Mouse (Mus musculus) embryonic facial prominence, embryonic 10.5 days (tissue): Measurements from ENCODE around the gene Gpt2. TPM values are rescaled to one million over a fixed set of nuclear protein-coding genes. Genes with fewer than 3 reads are reported as not detected.

Source experiments
- DNase-seq: peaks from one replicate; pipeline ENCODE4 v3.0.0-alpha.2; 2017; ENCODE audit warnings: low spot score
- H3K27ac ChIP-seq: fragments of 300-500 bp; sonication (generic); replicated peaks from 2 replicates; pipeline ENCODE4 v1.5.1; 2016; ENCODE audit warnings: mild to moderate bottlenecking
- H3K27me3 ChIP-seq: fragments of 300-500 bp; sonication (generic); replicated peaks from 2 replicates; pipeline ENCODE4 v1.6.1; 2016; ENCODE audit warnings: low read depth, mild to moderate bottlenecking; ENCODE audit not compliant: poor library complexity, severe bottlenecking
- H3K36me3 ChIP-seq: fragments of 300-500 bp; sonication (generic); replicated peaks from 2 replicates; pipeline ENCODE4 v1.6.1; 2016; ENCODE audit warnings: mild to moderate bottlenecking, moderate library complexity
- H3K4me1 ChIP-seq: fragments of 300-500 bp; sonication (generic); 2 replicates; pipeline ENCODE4 v1.6.1; 2016
- H3K4me3 ChIP-seq: fragments of 300-500 bp; sonication (generic); 2 replicates; pipeline ENCODE4 v1.5.1; 2016; ENCODE audit warnings: mild to moderate bottlenecking, moderate library complexity
- H3K9me3 ChIP-seq: fragments of 300-500 bp; sonication (generic); 2 replicates; pipeline ENCODE4 v1.6.1; 2016; ENCODE audit warnings: mild to moderate bottlenecking
- WGBS: fragments of 180-500 bp; shearing (Covaris S2); methylation state at CpG from one replicate; pipeline ENCODE4 v1.1.7; 2016; 5-methylcytosine and 5-hydroxymethylcytosine counted together
- polyA plus RNA-seq: library from polyadenylated mRNA; unstranded; fragments of >200 nt; fragmentation: Nextera tagmentation; extraction: Ambion mirVana; gene quantifications from 2 replicates; pipeline ENCODE4 v1.2.1, GENCODE M21; 2016

The Gpt2 gene
- 47.8 and 48.7 TPM in 2 replicates for polyA plus RNA-seq

DNA sequence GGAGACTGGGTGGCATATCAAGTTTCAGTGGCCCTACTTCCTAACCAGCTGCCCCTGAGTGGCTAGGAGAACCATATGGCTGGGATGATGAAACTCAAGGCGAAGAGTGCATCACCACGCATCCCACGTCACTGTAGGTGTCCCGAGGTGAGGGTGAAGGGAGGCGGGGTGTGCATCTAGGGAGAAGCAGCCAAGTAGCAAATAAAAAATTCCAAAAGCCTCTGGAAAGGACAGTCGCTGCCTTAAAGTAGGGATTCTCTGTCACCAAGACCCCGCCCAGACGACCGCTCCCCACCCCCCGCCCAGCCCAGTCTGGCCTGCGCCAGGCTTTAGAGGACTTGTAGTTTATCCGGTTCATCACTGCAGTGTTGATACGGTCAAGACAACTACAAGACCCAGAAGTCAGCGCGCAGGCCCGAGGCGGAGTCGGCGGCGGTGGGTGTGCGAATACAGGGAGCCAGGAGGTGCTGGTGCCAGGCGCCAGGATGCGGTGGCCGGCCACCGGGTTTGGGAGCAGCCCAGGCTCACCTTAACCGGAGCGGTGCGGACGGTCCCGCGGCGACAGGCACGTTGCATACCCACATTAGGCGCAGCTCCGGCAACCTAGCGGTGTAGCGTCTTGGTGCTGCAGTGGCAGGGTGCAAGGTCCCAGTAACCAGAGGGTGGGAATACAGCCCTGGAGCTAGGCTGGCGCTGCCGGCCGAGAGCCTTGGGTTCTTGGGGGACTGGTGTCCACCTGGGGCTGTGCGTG is at the start of gene Gpt2:
Gene Gpt2 (plus strand): TSS at position 452 of the 751 bp plus-strand sequence.
- under 1% methylated on average over 41 of the region's 41 CpGs for WGBS
- Histone ChIP-seq H3K4me1 (peaks cover 34% of the 10 kb centered on the region), H3K9me3 (no peaks in the 10 kb centered on the region), H3K27ac (peak within 1 kb of the TSS; percentile 85), H3K4me3 (peak within 1 kb of the TSS; percentile 86), H3K27me3 (no peaks in the 10 kb centered on the region; the same call in 1 of the 2 replicates), H3K36me3 (peaks cover 18% of the 10 kb centered on the region)
- DNase-seq, result peak; percentile 97

DNA sequence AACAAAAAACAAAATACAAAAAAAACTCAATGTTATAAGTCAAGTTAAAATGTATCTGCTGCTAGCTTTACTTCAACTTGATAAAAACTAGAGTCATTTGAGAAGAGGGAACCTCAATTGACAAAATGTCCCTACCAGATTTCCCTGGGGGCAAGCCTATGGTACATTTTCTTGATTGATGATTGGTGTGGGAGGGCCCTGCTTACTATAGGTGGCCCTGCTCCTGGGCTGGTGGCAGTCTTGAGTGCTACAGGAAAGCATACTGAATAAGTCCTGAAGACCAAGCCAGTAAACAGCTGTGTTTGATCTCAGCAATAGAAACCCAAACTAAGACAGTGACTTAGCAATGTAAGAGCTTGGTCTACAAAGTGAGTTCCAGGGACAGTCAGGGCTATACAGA is 48.3 kb upstream of the Gpt2 start:
- Histone ChIP-seq H3K4me3 (no peak overlapping the region), H3K4me1 (no peaks in the 10 kb centered on the region), H3K36me3 (no peaks in the 10 kb centered on the region), H3K27ac (no peak overlapping the region), H3K9me3 (no peaks in the 10 kb centered on the region), H3K27me3 (no peaks in the 10 kb centered on the region)
- no peak for DNase-seq

DNA sequence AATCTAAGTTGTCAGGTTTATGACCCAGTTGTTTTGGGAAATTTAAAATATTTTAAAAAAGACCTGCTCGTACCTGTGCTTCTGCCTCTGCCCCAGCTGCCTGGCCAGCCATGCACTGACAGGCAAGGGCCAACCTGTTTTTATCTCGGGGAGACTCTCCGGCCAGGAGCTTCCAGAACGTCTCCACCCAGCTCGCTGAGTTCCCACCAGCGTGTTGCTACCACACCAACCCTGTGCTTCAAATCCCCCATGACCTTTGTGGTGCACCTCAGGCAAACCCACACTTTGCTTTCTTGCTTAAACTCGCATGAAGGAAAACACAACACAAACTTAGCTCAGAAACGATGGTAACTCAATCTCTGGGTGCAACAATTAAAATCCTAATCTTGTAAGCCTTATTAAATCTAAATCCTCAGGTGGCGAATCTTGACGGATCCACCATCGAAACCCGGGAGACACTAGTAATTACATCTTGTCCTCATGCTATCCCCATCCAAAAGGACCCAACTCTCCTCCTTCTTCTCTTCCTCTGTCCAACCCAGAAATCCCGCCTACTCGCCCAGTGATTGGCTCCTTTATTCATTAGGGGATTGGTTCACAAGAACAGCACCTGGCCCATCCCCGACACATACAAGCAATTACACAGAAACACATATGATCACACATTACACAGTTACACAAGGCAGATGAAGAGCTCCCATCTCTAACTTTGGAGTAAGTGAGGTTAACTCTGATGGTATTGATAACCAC is 46.3 kb upstream of the Gpt2 start:
- H3K27ac ChIP-seq, result no peak overlapping the region
- 83% methylated on average over 15 of the region's 15 CpGs for WGBS
- H3K27me3 ChIP-seq, result no peaks in the 10 kb centered on the region
- no peaks in the 10 kb centered on the region for H3K4me1 ChIP-seq
- H3K9me3 ChIP-seq, result no peaks in the 10 kb centered on the region
- H3K36me3 ChIP-seq, result no peaks in the 10 kb centered on the region
- H3K4me3 ChIP-seq, result no peak overlapping the region
- no peak for DNase-seq

DNA sequence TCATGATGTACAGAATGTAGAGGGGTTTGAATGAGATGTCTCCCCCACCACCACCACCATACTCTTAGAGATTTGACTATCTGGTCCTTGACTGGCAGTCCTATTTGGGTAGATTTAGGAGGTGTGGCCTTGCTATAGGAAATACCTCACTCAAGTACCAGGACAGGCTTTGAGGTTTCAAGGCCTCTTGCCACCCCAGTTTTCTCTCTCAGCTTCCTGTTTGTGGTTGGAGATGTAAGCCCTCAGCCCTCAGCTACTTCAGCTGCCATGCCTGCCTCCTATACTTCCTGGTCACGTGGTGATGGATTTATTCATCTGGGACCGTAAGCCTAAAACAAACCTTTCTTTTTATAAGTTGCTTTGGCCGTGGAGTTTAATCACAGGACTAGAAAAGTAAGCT is 42.0 kb upstream of the Gpt2 start:
- Histone ChIP-seq H3K9me3 (no peaks in the 10 kb centered on the region), H3K36me3 (no peaks in the 10 kb centered on the region), H3K27ac (no peak overlapping the region), H3K4me3 (no peak overlapping the region), H3K27me3 (no peaks in the 10 kb centered on the region), H3K4me1 (peaks cover 17% of the 10 kb centered on the region)
- WGBS, result 84% methylated on average over 3 of the region's 3 CpGs
- DNase-seq, result no peak

DNA sequence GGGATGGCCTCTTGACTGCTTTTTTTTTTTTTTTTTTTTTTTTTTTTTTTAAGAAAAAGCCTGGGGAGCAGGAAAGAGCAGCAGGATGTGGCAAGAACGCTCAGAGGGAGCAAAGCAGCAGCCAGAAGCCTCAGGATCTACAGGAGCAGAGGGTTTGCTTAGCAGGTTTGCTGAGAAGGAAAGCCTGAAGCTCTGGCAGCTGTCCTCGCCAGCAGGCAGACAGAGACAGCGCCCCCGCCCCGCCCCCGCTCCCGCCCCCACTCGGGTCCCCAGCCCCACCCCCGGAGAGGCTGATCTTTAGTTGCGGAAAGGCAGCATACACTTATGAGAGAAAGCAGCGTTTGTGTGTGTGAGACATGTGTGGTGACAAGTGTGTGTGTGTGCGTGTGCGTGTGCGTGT is 40.0 kb upstream of the Gpt2 start:
- Histone ChIP-seq H3K27me3 (no peaks in the 10 kb centered on the region), H3K36me3 (no peaks in the 10 kb centered on the region), H3K9me3 (no peaks in the 10 kb centered on the region), H3K4me3 (peak overlapping the region; percentile 37; the same call in 1 of the 2 replicates), H3K27ac (0 out of 2 replicates have a peak overlapping the region, but pooled peaks have one; percentile 48), H3K4me1 (peaks cover 17% of the 10 kb centered on the region)
- 20% methylated on average over 14 of the region's 14 CpGs for WGBS
- DNase-seq, result peak; percentile 55

DNA sequence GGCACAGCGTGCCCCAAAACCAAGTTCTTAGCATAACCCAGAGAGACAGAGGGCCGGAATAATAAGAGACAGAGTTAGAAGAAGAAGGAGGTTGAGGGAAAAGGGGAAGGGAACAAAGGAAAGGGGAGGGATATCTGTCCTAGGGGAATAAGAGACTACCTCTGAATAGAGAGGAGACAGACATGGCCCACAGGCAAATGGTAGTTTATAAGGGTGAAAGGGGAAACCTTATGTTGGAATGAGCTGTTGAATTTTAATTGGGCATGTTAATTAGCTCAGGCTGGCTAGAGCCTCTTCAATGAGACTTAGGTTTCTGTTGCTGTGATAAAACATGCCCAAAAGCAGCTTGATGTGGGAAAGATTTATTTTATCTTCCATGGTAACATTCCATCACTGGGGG is 39.1 kb upstream of the Gpt2 start:
- WGBS, result 80% methylated on average over 2 of the region's 2 CpGs
- DNase-seq, result no peak
- no peak overlapping the region for H3K27ac ChIP-seq

DNA sequence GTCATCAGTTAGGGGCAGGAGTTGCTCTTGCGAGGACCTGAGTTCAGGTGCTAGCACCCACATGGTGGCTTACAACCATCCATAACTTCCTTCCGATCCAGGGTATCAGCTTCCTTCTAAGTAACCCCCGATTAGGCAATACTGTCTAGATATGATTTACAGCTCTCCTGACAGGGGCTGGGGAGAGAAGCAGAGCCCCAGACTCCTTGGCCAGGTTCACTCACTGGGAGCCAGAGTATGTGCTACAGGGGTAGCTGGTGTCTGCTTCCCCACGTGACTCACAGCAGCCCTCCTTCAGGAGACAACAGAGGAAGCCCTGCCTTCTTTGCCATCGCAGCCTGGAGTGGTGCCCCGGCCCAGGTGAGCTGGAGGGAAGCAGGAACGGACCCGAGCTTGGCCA is 37.6 kb upstream of the Gpt2 start:
- no peak for DNase-seq
- Histone ChIP-seq H3K27ac (no peak overlapping the region), H3K4me1 (peaks cover 17% of the 10 kb centered on the region), H3K4me3 (no peak overlapping the region), H3K9me3 (no peaks in the 10 kb centered on the region), H3K27me3 (no peaks in the 10 kb centered on the region), H3K36me3 (no peaks in the 10 kb centered on the region)
- 73% methylated on average over 8 of the region's 8 CpGs for WGBS

More for the DNA sequence above, 39.1 kb upstream of the Gpt2 start:
- Histone ChIP-seq H3K9me3 (no peaks in the 10 kb centered on the region), H3K4me1 (peaks cover 17% of the 10 kb centered on the region), H3K27me3 (no peaks in the 10 kb centered on the region), H3K36me3 (no peaks in the 10 kb centered on the region), H3K4me3 (no peak overlapping the region)

DNA sequence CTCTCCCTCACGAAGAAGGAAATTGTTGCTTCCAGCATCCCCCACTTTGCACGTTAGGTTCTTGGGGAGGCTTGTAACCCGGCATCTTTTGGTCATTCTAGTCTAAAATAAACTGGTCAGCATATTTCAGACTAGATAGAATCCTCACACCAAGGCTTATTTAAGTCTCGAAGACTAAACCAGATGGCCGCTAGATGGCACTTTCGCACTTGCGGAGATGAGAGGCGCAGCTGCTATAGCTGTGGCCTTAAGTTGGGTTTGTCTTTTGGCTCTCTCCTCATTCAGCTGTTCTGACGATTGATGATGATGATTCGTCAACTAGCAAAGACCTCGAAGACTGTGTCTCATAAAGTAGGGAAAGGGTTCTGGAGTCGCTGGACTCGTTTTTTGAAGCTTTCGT is 35.8 kb upstream of the Gpt2 start:
- Histone ChIP-seq H3K27ac (no peak overlapping the region), H3K27me3 (no peaks in the 10 kb centered on the region), H3K4me3 (no peak overlapping the region), H3K9me3 (no peaks in the 10 kb centered on the region), H3K4me1 (peaks cover 17% of the 10 kb centered on the region), H3K36me3 (no peaks in the 10 kb centered on the region)
- WGBS, result 11% methylated on average over 14 of the region's 14 CpGs
- peak; percentile 76 for DNase-seq

DNA sequence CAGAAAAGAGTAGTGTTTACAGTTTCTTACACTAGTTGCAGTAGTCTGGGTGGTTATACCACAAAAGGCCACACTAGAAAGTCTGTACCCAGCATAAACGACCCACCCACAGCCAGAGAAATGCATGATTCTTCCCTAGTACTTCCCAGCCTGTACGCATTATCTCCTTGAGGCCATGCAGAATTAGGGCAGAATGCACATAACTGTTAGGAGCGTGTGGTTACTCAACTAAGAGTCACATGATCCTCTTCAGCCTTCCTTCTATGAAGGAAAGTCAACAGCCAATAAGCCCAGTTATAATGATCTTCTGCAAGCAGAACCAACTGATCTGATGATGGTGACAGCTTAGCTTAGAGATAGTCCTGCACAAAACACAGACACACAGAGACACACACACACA is 32.8 kb upstream of the Gpt2 start:
- 79% methylated on average over 3 of the region's 3 CpGs for WGBS
- Histone ChIP-seq H3K9me3 (no peaks in the 10 kb centered on the region), H3K36me3 (no peaks in the 10 kb centered on the region), H3K27ac (no peak overlapping the region), H3K27me3 (no peaks in the 10 kb centered on the region), H3K4me3 (no peak overlapping the region), H3K4me1 (peaks cover 4% of the 10 kb centered on the region; the same call in 1 of the 2 replicates)
- DNase-seq, result no peak

DNA sequence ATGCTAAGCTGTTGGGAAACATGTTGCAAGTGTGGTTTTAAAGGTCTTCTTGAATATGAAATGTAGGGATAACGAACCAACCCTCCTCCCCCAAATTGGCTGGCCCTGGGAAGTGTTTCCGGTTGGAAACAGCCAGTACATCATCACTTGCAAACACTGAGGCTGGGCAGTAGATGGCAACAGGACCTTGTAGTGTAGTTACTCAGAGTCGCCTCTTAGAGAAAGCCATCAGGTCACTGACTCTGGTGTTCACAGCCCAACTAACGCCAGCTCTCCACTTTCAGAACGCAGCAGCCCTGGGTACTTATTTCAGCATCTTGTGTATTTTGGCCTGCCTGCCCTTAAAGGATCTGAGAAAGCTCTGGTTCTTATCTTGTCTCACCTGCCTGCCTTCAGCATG is 31.6 kb upstream of the Gpt2 start:
- Histone ChIP-seq H3K36me3 (no peaks in the 10 kb centered on the region), H3K4me3 (no peak overlapping the region), H3K4me1 (peaks cover 4% of the 10 kb centered on the region; the same call in 1 of the 2 replicates), H3K9me3 (no peaks in the 10 kb centered on the region), H3K27ac (no peak overlapping the region), H3K27me3 (no peaks in the 10 kb centered on the region)
- 43% methylated on average over 5 of the region's 5 CpGs for WGBS
- DNase-seq, result no peak

DNA sequence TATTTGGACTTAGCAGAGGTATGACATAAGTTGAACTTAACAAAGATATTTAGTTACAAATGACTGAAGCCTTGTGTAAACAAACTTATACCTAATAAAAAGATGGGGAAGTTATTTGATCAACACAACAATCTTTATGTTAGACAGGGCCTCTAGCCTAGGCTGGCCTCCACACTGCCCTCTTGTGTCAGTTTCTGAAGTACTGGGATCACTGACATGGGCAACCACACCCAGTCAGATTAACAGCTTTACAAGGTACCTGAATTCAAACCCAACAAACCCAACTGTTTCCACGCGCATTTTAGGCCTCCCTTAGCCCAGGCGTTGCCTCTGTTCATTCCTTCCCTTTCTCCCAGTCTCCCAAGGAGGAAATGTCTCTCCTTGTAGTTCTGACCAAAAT is 31.0 kb upstream of the Gpt2 start:
- Histone ChIP-seq H3K36me3 (no peaks in the 10 kb centered on the region), H3K4me1 (peaks cover 4% of the 10 kb centered on the region; the same call in 1 of the 2 replicates), H3K27me3 (no peaks in the 10 kb centered on the region), H3K4me3 (no peak overlapping the region), H3K27ac (no peak overlapping the region), H3K9me3 (no peaks in the 10 kb centered on the region)
- WGBS, result 79% methylated on average over 3 of the region's 3 CpGs
- DNase-seq, result no peak

DNA sequence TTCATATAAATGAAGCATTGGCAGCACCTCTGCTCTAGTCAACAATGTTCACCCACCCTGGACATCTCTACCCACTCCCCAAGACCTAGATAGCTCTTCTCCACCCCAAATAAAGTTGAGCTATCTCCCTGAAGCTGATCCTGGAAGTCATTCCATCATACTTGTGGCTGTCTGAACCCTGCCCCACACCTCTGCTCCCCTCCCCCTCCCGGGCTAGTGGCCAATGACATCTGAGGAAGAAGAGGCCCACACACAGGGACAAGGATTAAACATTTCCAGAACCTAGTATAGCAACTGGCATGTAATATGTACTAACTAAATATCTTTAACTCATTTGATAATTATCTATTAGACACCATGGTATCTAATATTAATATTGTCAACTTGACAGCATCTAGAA is 29.9 kb upstream of the Gpt2 start:
- Histone ChIP-seq H3K36me3 (no peaks in the 10 kb centered on the region), H3K27ac (no peak overlapping the region), H3K4me1 (peaks cover 4% of the 10 kb centered on the region; the same call in 1 of the 2 replicates), H3K9me3 (no peaks in the 10 kb centered on the region), H3K27me3 (no peaks in the 10 kb centered on the region), H3K4me3 (no peak overlapping the region)
- WGBS, result 78% methylated on average over 1 of the region's 1 CpGs
- DNase-seq, result no peak

DNA sequence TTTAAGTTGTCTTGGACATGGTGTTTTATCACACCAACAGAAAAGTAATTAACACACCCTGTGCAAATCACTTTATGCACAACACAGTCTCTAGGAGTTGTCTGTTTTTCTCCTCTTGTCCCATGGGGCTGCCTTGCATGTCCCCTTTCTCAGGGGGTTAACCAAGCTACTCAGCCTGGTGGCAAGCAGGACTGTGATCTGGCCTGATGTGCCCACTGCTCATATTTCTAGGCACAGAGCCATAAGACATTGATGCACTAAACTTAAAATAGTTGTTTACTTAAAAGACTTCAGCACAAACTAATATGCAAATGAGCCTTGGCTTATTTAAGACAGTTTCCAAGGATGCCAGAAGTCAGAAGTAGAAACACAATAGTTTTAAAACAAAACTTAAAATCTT is 28.1 kb upstream of the Gpt2 start:
- Histone ChIP-seq H3K4me3 (no peak overlapping the region), H3K27ac (no peak overlapping the region), H3K27me3 (no peaks in the 10 kb centered on the region), H3K4me1 (peaks cover 4% of the 10 kb centered on the region; the same call in 1 of the 2 replicates), H3K36me3 (no peaks in the 10 kb centered on the region), H3K9me3 (no peaks in the 10 kb centered on the region)
- no peak for DNase-seq
